Mouse (Mus musculus) layer of hippocampus, postnatal 36 days (tissue): ENCODE data around the gene Prss57. TPM values are rescaled to one million over a fixed set of nuclear protein-coding genes. Genes with fewer than 3 reads are reported as not detected.
"Not testable (repeated sequence)": the region's sequence is repeated elsewhere in the genome, so short reads cannot be mapped to it uniquely, and the experiment has no call there.

ENCODE experiments used
- DNase-seq, 2 experiments: peaks; one replicate each; pipeline ENCODE4 v3.0.0; 2022
- total RNA-seq, 2 experiments: library from RNA; stranded (reverse); gene quantifications; 2 replicates each; pipeline ENCODE4 v1.2.3; 2021

Prss57 gene
- total RNA-seq, 2 experiments from 2014 or later = 0.47 to 0.73 TPM

GRCm38 (mm10) chr10:79780664-79781015, 10.1 kb downstream of the Prss57 start:
- DNase-seq = no peak

GRCm38 (mm10) chr10:79779784-79780663, 10.7 kb downstream of the Prss57 start:
- DNase-seq = peak; percentile 93 to 94

DNA sequence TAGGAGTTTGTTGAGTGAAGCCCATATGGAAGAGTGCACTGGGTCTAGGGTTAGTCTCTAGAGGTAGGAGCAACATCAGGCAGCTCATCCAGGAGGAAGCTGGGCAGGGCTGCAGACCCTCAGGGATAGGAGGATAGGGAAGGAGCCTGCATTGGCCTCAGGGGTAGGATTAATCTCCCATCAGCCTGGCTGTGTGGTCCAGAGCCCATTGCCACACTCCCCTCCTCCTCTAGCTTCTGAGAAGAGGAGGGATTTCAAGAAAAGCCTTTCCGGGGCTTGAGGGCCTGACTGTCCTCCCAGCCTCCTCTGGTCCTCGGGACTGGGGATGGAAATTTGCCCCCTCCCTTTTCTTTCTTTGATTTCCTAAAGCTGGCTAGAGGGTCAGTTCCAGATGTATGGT, 11.6 kb downstream of the Prss57 start:
- no peak for DNase-seq

GRCm38 (mm10) chr10:79778006-79778405, 12.8 kb downstream of the Prss57 start:
- no peak for DNase-seq

DNA sequence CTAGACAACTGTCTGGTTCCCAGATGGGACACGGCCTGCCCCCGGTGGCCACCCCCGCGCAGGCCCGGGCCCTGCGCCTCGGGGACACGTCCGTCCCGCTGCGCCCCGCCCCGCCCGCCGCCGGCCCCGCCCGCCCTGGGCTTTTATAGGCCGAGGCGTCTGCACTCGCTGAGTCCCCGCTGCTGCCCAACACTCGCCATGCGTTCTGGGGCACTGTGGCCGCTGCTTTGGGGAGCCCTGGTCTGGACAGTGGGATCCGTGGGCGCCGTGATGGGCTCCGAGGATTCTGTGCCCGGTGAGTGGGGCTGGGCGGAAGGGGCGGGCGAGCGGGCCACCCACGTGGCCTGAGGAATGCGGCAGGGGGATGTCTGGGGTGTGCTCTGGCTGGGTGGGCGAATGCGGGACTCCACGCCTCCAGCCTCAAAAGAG, 13.6 kb downstream of the Prss57 start, which contains the start of gene Fstl3:
Gene Fstl3, plus strand, starts transcription at position 170 of the 429 bp plus-strand sequence.
- DNase-seq = no peak

- no peak for DNase-seq
Measured at GRCm38 (mm10) chr10:79774486-79775279, 16.1 kb downstream of the Prss57 start.

GRCm38 (mm10) chr10:79773208-79773607, 17.6 kb downstream of the Prss57 start:
- no peak for DNase-seq

DNA sequence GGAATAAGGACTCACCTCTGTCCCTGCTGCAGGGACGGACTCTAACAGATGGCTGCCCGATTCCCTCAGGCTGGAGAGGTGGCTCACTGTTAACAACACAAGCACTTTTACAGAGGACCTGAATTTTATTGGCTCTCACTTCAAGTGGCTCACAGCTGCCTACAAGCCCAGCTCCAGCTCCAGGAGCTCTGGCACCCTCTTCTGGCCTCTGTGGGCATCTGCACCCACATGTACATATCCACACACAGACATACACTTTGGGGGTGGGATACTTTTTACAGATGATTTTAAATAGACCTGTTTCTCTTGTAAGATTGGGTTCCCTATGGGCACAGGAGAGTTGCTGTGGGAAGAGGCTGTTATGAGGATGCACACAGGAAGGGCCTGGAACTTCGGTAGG, 18.4 kb downstream of the Prss57 start:
- DNase-seq = no peak

DNA sequence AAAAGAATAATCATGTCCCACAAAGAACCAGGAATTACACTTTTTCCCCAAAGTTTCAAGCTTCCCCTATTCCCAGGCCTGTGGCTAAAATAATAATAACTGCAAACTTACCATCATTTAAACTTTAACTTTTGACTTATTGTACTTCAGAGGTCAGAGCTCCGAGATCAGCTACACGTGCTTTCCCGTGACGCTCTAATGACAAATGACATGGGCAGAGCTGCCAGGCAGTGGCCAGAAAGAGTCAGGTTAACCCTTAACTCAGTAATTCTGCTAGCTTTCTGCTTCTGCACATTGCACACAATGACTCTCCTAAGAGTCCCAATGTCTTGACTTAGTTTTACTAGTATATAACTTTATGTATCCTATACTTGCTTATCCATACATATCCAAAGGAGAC, 21.4 kb downstream of the Prss57 start:
- DNase-seq = no peak

DNA sequence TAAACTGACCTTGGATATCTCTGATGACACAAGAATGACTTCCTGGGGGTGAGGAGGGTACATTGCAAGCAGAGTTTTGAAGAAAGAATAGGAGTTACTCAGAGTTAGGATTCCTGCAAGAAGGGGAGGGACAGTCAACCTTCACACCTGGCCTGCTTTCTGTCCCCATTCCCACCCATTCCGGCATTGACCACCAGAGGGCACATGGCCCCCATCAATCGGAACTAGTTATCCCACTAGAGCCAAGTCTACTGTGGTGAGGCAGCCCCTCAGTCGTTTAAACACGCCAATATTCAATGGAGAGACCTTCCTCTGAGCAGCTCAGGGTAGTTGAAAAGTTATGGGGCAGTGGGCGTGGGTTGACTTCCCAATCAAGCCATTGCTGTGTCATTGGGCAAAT, 22.4 kb downstream of the Prss57 start:
- DNase-seq = peak; percentile 69 to 78

- peak; percentile 94 to 95 for DNase-seq
Measured at GRCm38 (mm10) chr10:79767372-79768244, 23.2 kb downstream of the Prss57 start.

GRCm38 (mm10) chr10:79766508-79767325, 24.0 kb downstream of the Prss57 start, which contains the start of gene Rnf126:
Gene Rnf126 (minus strand): TSS chr10:79766952.
- peak; percentile 99 for DNase-seq

DNA sequence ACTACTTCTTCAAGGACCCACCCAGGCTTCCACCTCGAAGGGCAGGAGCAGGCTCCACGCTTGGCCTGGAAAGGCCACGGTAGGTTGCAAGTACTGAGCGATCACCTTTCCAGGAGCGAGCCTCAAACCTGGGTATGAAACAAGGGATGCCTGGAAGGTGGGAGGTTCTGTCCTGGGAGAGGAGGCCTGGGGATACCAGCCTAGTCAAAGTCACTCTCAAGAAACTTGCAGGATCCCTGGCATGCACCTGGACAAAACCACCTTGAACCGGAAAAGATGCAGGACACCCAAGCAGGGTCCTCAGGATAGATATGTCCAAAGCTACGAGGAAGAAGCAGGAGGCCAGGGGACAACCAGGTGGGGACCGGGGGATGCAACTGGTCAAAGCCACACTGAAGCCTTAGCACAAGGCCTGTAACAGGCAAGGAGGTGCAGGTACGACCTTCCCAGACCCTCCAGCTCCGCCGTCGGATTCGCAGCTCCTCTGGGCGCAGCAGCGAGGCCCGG, 24.7 kb downstream of the Prss57 start:
- no peak for DNase-seq

- no peak for DNase-seq
Measured at GRCm38 (mm10) chr10:79765228-79765745, 25.5 kb downstream of the Prss57 start.

- no peak for DNase-seq
Measured at GRCm38 (mm10) chr10:79764234-79764633, 26.5 kb downstream of the Prss57 start.

- DNase-seq = no peak
Measured at GRCm38 (mm10) chr10:79762875-79763274, 27.9 kb downstream of the Prss57 start.

DNA sequence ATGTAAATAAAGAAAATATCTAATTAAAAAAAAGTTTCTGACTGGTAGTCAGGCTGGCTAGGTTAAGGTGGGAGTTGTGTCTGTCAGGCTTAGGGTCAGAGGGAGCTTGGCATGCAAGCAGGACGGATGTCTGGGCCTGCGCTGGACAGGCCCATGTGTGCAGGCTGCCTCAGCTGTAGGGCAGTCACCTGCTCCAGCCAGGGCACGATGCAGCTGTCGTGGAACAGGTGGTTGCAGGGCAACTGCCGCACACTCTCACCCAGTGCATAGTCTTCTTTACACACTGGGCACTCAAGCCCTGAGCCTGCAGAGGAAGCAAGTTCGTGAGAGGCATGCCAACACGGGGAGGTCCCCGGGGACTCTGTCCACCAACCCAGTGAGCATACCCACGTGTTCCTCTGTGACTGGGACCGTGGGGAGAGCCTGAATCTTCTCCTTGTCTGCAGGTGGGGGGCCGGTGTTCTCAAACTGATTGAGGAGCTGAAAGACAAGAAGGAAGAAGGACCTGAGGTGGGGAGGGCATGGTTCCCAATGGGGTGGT, 30.1 kb downstream of the Prss57 start:
- no peak for DNase-seq

DNA sequence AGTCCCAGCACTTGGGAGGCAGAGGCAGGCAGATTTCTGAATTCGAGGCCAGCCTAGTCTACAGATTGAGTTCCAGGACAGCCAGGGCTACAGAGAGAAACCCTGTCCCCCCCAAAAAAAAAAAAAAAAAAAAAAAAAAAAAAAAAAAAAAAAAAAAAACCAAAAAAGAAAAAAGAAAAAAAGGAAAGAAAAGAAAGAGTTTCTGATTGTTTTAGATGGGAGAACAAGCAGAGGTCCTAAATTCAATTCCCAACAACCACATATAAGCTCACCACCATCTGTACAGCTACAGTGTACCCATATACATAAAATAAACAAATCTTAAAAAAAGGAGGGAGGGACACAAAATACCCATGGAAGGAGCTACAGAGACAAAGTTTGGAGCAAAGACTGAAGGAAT, 31.1 kb downstream of the Prss57 start:
- DNase-seq = not testable (repeated sequence)

DNA sequence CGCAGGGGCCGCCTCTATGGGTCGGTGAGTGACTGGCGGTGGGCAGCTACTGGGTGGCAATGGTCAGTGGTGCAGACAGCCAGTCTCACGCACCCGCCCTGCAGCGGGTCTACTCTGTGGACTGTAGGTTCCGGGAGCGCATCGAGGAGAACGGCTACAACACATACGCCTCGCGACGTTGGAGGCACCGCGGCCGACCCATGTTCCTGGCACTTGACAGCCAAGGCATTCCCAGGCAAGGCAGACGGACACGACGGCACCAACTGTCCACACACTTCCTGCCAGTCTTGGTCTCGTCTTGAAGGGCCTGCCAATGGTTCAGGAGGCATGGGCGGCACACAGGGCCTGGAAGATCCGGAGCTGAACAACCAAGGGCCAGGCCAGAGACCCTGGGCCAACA, 34.1 kb downstream of the Prss57 start:
- DNase-seq = no peak

GRCm38 (mm10) chr10:79755854-79756253, 34.9 kb downstream of the Prss57 start:
- no peak for DNase-seq
